Mouse (Mus musculus): ENCODE measurements around the gene Npas3. TPM values are rescaled to one million over a fixed set of nuclear protein-coding genes. Genes with fewer than 3 reads are reported as not detected.

The Npas3 gene
- polyA plus RNA-seq, 1 experiment from 2014 or later, result 0.08 TPM

DNA sequence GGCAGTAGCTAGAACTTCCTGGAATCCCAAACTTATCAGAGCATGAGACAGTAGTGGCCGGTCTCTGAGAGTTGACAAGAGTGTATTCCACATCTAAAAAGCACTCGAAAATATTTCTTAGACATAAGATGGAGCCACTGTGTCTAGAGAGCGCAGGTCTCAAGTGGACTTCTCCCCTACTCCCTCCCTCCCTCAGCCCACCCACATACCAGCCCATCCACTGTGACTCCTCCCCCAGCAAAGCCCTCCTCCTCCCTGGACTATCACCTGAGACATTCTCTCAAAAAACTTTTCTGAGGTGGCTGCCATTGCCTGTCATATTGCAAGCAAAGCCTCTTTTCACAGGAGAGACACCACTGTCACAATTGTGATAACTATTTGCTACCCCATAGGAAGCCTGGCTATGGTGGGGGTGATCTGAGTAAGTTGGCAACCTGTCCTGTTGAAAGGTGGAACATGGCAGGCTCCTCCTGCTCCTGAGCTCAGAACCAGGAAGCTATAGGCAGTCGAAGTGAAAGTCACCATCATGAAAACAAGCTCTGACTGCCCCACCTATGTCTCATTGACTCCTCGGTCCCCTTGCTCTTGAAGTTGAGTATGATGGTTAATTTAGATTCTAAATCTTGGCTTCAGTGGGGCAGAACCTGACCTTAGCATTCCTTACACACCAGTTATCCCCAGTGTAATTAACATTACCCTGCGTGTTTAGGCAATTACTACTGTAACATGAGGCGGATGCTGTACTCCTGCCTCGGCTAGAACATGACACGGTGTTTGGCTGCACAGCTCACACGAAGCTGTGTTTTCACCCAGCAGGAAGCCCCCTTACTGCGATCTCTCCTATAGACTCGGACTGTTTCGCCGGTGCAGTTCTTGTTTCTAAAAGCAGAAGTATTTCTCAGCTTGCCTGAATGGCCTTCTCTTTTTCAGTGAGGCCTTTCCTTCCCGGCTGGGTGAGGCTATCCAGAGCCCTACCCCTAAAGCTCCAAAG, 751.5 kb downstream of the Npas3 start:
- H3K4me3 ChIP-seq (ENCODE audit: low read depth, low read length), result no peak overlapping the region
- no peak overlapping the region for H3K9ac ChIP-seq (replicated peaks)
- H3K27ac ChIP-seq (ENCODE audit: low read depth), result no peak overlapping the region
- H3K9me3 ChIP-seq (ENCODE audit: low read length), result no peaks in the 10 kb centered on the region
- DNase-seq (no peak), ATAC-seq (no peak)
- TF ChIP-seq CTCF (IDR thresholded peaks at IDR 0.05; ENCODE audit: low read depth) (no peak), EP300 (IDR thresholded peaks at IDR 0.05; ENCODE audit: low read depth) (no peak)
- H3K36me3 ChIP-seq (replicated peaks; ENCODE audit: insufficient read depth, low read length), result no peaks in the 10 kb centered on the region
- 47% methylated on average over 15 of the region's 15 CpGs for WGBS (ENCODE audit: insufficient replicate concordance)
- H3K27me3 ChIP-seq (ENCODE audit: insufficient read depth, low read length), result no peaks in the 10 kb centered on the region
- no peaks in the 10 kb centered on the region for H3K4me1 ChIP-seq (ENCODE audit: insufficient read depth)
- H3K4me2 ChIP-seq (ENCODE audit: low read depth, low read length), result no peak overlapping the region

DNA sequence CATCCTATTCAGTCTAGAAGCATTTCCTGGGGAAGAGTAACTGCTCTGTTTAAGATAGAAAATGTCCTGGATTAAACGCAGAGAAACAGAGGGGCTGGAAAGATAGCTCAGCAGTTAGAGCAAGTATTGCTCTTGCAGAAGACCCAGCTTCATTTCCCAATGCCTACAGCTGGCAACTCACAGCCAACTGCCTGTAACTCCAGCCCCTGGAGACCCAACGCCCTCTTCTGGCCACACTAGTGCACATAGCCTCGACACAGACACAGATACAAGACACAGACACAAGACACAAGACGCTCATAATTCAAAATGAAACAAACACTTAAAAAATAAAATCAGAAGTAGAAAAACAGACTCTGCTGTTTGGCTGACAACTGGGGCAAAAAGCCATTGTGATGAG, 754.0 kb downstream of the Npas3 start:
- Histone ChIP-seq H3K4me2 (ENCODE audit: low read depth, low read length) (no peak overlapping the region), H3K36me3 (replicated peaks; ENCODE audit: insufficient read depth, low read length) (no peaks in the 10 kb centered on the region), H3K9me3 (ENCODE audit: low read length) (no peaks in the 10 kb centered on the region), H3K4me1 (ENCODE audit: insufficient read depth) (no peaks in the 10 kb centered on the region), H3K27ac (ENCODE audit: low read depth) (no peak overlapping the region), H3K27me3 (ENCODE audit: insufficient read depth, low read length) (no peaks in the 10 kb centered on the region), H3K4me3 (ENCODE audit: low read depth, low read length) (no peak overlapping the region), H3K9ac (replicated peaks) (no peak overlapping the region)
- DNase-seq, result no peak
- TF ChIP-seq EP300 (IDR thresholded peaks at IDR 0.05; ENCODE audit: low read depth) (no peak), CTCF (IDR thresholded peaks at IDR 0.05; ENCODE audit: low read depth) (0 out of 2 replicates have a peak, but pooled peaks have one; percentile 17)
- no peak for ATAC-seq
- WGBS (ENCODE audit: insufficient replicate concordance), result 59% methylated on average over 4 of the region's 4 CpGs

DNA sequence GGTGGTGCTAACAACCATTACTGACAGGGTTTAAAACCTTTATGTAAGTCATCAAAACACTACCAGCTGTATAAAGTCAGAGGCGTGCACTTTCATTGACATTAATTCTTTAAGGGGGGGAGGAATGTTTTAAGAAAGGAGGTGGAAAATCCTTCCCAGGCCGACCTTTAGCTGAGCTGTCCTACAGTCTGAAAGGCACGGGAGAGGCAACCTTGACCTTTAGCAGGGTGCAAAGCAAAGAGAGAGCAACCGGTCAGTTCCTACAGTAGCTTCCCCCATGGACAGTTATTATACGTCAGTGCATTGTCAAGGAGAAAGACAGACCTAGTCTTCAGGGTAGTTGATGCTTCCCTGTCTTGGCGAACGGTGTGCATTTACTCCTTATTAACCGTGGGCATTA, 756.1 kb downstream of the Npas3 start:
- Histone ChIP-seq H3K27me3 (ENCODE audit: insufficient read depth, low read length) (no peaks in the 10 kb centered on the region), H3K4me2 (ENCODE audit: low read depth, low read length) (no peak overlapping the region), H3K4me1 (ENCODE audit: insufficient read depth) (no peaks in the 10 kb centered on the region), H3K36me3 (replicated peaks; ENCODE audit: insufficient read depth, low read length) (no peaks in the 10 kb centered on the region), H3K9ac (replicated peaks) (no peak overlapping the region), H3K27ac (ENCODE audit: low read depth) (no peak overlapping the region), H3K4me3 (ENCODE audit: low read depth, low read length) (no peak overlapping the region), H3K9me3 (ENCODE audit: low read length) (no peaks in the 10 kb centered on the region)
- DNase-seq, result no peak
- no peak for TF ChIP-seq EP300 (IDR thresholded peaks at IDR 0.05; ENCODE audit: low read depth)
- TF ChIP-seq CTCF (IDR thresholded peaks at IDR 0.05; ENCODE audit: low read depth), result no peak
- WGBS (ENCODE audit: insufficient replicate concordance), result 60% methylated on average over 8 of the region's 8 CpGs
- no peak for ATAC-seq

DNA sequence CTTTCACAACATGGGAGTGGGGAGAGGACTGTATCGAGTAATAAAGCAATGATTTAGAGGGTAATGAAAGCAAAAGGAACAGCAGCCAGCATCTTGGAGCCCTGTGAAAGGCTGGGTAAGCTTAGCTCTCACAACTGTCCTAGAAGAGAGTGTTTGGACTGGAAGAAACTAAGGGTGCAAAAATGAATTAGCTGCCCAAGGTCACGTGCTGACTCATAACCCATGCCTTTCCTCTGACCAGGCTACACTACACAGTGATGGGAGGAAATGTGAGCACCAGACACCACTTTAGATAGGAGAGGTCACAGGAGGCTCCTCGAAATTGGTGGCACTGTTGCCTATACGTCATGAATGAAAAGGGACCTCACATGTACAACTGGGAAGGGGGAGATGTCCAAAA, 757.1 kb downstream of the Npas3 start:
- no peaks in the 10 kb centered on the region for H3K36me3 ChIP-seq (replicated peaks; ENCODE audit: insufficient read depth, low read length)
- no peak overlapping the region for H3K9ac ChIP-seq (replicated peaks)
- no peak overlapping the region for H3K4me3 ChIP-seq (ENCODE audit: low read depth, low read length)
- no peaks in the 10 kb centered on the region for H3K27me3 ChIP-seq (ENCODE audit: insufficient read depth, low read length)
- H3K4me1 ChIP-seq (ENCODE audit: insufficient read depth), result no peaks in the 10 kb centered on the region
- ATAC-seq, result no peak
- no peak for TF ChIP-seq EP300 (IDR thresholded peaks at IDR 0.05; ENCODE audit: low read depth)
- TF ChIP-seq CTCF (IDR thresholded peaks at IDR 0.05; ENCODE audit: low read depth), result no peak
- no peak overlapping the region for H3K27ac ChIP-seq (ENCODE audit: low read depth)
- H3K9me3 ChIP-seq (ENCODE audit: low read length), result no peaks in the 10 kb centered on the region
- no peak for DNase-seq
- 45% methylated on average over 4 of the region's 4 CpGs for WGBS (ENCODE audit: insufficient replicate concordance)
- H3K4me2 ChIP-seq (ENCODE audit: low read depth, low read length), result no peak overlapping the region

GRCm38 (mm10) chr12:54015304-54015703, 766.8 kb downstream of the Npas3 start:
- Histone ChIP-seq H3K9me3 (ENCODE audit: low read length) (no peaks in the 10 kb centered on the region), H3K9ac (replicated peaks) (no peak overlapping the region), H3K36me3 (replicated peaks; ENCODE audit: insufficient read depth, low read length) (no peaks in the 10 kb centered on the region), H3K27ac (ENCODE audit: low read depth) (no peak overlapping the region), H3K4me2 (ENCODE audit: low read depth, low read length) (no peak overlapping the region), H3K4me1 (ENCODE audit: insufficient read depth) (no peaks in the 10 kb centered on the region), H3K27me3 (ENCODE audit: insufficient read depth, low read length) (no peaks in the 10 kb centered on the region), H3K4me3 (ENCODE audit: low read depth, low read length) (no peak overlapping the region)
- ATAC-seq (no peak), DNase-seq (no peak)
- TF ChIP-seq EP300 (IDR thresholded peaks at IDR 0.05; ENCODE audit: low read depth), result no peak

- WGBS (ENCODE audit: insufficient replicate concordance), result 82% methylated on average over 8 of the region's 8 CpGs
- Histone ChIP-seq H3K4me2 (ENCODE audit: low read depth, low read length) (no peak overlapping the region), H3K27ac (ENCODE audit: low read depth) (no peak overlapping the region), H3K4me1 (ENCODE audit: insufficient read depth) (no peaks in the 10 kb centered on the region), H3K27me3 (ENCODE audit: insufficient read depth, low read length) (no peaks in the 10 kb centered on the region), H3K9ac (replicated peaks) (no peak overlapping the region), H3K4me3 (ENCODE audit: low read depth, low read length) (no peak overlapping the region), H3K9me3 (ENCODE audit: low read length) (no peaks in the 10 kb centered on the region), H3K36me3 (replicated peaks; ENCODE audit: insufficient read depth, low read length) (no peaks in the 10 kb centered on the region)
- ATAC-seq (no peak), DNase-seq (no peak)
- TF ChIP-seq CTCF (IDR thresholded peaks at IDR 0.05; ENCODE audit: low read depth) (no peak), EP300 (IDR thresholded peaks at IDR 0.05; ENCODE audit: low read depth) (no peak)
These were observed 769.5 kb downstream of the Npas3 start for GRCm38 (mm10) chr12:54017949-54018348.
